Comparison of ENCODE assay signal across 13 mouse cellular contexts in genomic region chr12:13144739-13145138, GRCm38 (mm10).
DNase-seq lines count a peak whose midpoint lies in the region; ATAC-seq and TF ChIP-seq lines count a peak whose summit lies in the region.
"Had no signal": no experiment of that assay in that cellular context is flagged by ENCODE, and none has a peak within 500 bp of the region (broad histone marks: within the 10 kb centered on the region; RNA-seq: fewer than 3 reads in every experiment).

No protein-coding gene starts in this region.

- ATAC-seq in forebrain, postnatal 0 days = peak; percentile 50
- ATAC-seq in kidney, embryonic 14.5 days (ENCODE audit: low FRiP score, low TSS enrichment) = no peak
- ATAC-seq in stomach, embryonic 15.5 days (ENCODE audit: insufficient read depth, low FRiP score, low read depth) = no peak
- ATAC-seq in stomach, postnatal 0 days (ENCODE audit: low FRiP score, low TSS enrichment) = no peak
- ATAC-seq: Patski had no signal

- no peaks in the 10 kb centered on the region for H3K9me3 ChIP-seq in forebrain, postnatal 0 days (ENCODE audit: low read length)
- no peaks in the 10 kb centered on the region for H3K9me3 ChIP-seq in forebrain, embryonic 10.5 days
- no peaks in the 10 kb centered on the region for H3K9me3 ChIP-seq in kidney, embryonic 14.5 days (ENCODE audit: control insufficient read depth, low read length)
- no peaks in the 10 kb centered on the region for H3K9me3 ChIP-seq in stomach, embryonic 15.5 days
- no peaks in the 10 kb centered on the region for H3K9me3 ChIP-seq in stomach, postnatal 0 days (ENCODE audit: control insufficient read depth, low read length)

- H3K4me2 ChIP-seq in forebrain, postnatal 0 days (ENCODE audit: low read depth) = no peak overlapping the region
- no peak overlapping the region for H3K4me2 ChIP-seq in kidney, embryonic 14.5 days (replicated peaks; ENCODE audit: low read depth, low read length)
- no peak overlapping the region for H3K4me2 ChIP-seq in stomach, embryonic 15.5 days
- H3K4me2 ChIP-seq in stomach, postnatal 0 days (replicated peaks; ENCODE audit: low read depth) = no peak overlapping the region

- peaks cover 6% of the 10 kb centered on the region; the same call in 1 of the 2 replicates for H3K4me1 ChIP-seq in forebrain, postnatal 0 days (ENCODE audit: insufficient read depth)
- peaks cover 16% of the 10 kb centered on the region for H3K4me1 ChIP-seq in forebrain, embryonic 10.5 days
- H3K4me1 ChIP-seq in kidney, embryonic 14.5 days (ENCODE audit: control insufficient read depth, insufficient read depth, low read length) = peaks cover 10% of the 10 kb centered on the region
- peaks cover 6% of the 10 kb centered on the region; the same call in 1 of the 2 replicates for H3K4me1 ChIP-seq in stomach, embryonic 15.5 days
- H3K4me1 ChIP-seq in stomach, postnatal 0 days (replicated peaks; ENCODE audit: control insufficient read depth, insufficient read depth) = no peaks in the 10 kb centered on the region

- peak; percentile 65 for DNase-seq in forebrain, postnatal 0 days
- no peak for DNase-seq in forebrain, embryonic 10.5 days (ENCODE audit: extremely low spot score, low spot score)
- no peak for DNase-seq in kidney, adult 9 months
- no peak for DNase-seq in stomach, postnatal 0 days (ENCODE audit: low spot score)
- peak; percentile 77 for DNase-seq in telencephalon, adult 2 months (ENCODE audit: low read depth, low spot score)
- DNase-seq in thymus, postnatal 25 days = no peak
- DNase-seq: adrenal gland, postnatal 25 days; B cell, adult 2 months; cerebellum, postnatal 25 days; gastrocnemius, postnatal 36 days had no signal

- WGBS in forebrain, postnatal 0 days = 56% methylated on average over 1 of the region's 1 CpGs
- 96% methylated on average over 1 of the region's 1 CpGs for WGBS in forebrain, embryonic 10.5 days
- WGBS in kidney, embryonic 14.5 days = 90% methylated on average over 1 of the region's 1 CpGs
- 71% methylated on average over 1 of the region's 1 CpGs for WGBS in stomach, embryonic 15.5 days
- WGBS in stomach, postnatal 0 days = 88% methylated on average over 1 of the region's 1 CpGs

- H3K36me3 ChIP-seq in forebrain, postnatal 0 days (ENCODE audit: insufficient read depth) = no peaks in the 10 kb centered on the region
- no peaks in the 10 kb centered on the region for H3K36me3 ChIP-seq in forebrain, embryonic 10.5 days (replicated peaks)
- no peaks in the 10 kb centered on the region for H3K36me3 ChIP-seq in kidney, embryonic 14.5 days (ENCODE audit: control insufficient read depth, insufficient read depth, low read length)
- no peaks in the 10 kb centered on the region for H3K36me3 ChIP-seq in stomach, embryonic 15.5 days
- H3K36me3 ChIP-seq in stomach, postnatal 0 days (ENCODE audit: control insufficient read depth, insufficient read depth, low read length) = no peaks in the 10 kb centered on the region

- no peak overlapping the region for H3K9ac ChIP-seq in forebrain, postnatal 0 days
- H3K9ac ChIP-seq in kidney, embryonic 14.5 days (ENCODE audit: low read depth, low read length) = no peak overlapping the region
- no peak overlapping the region for H3K9ac ChIP-seq in stomach, embryonic 15.5 days
- H3K9ac ChIP-seq in stomach, postnatal 0 days (ENCODE audit: low read length) = no peak overlapping the region

- no peak for TF ChIP-seq EP300 in stomach, postnatal 0 days (optimal IDR thresholded peaks at IDR 0.05)

- H3K27ac ChIP-seq in forebrain, postnatal 0 days (ENCODE audit: low read depth, low read length) = peak overlapping the region; percentile 47
- no peak overlapping the region for H3K27ac ChIP-seq in forebrain, embryonic 10.5 days
- H3K27ac ChIP-seq in kidney, embryonic 14.5 days (ENCODE audit: low read depth, low read length) = peak overlapping the region; percentile 52; the same call in 1 of the 2 replicates
- H3K27ac ChIP-seq in stomach, embryonic 15.5 days = peak overlapping the region; percentile 68
- no peak overlapping the region for H3K27ac ChIP-seq in stomach, postnatal 0 days (replicated peaks)

- no peak for TF ChIP-seq CTCF in forebrain, postnatal 0 days (IDR thresholded peaks at IDR 0.05; ENCODE audit: low read depth)
- no peak for TF ChIP-seq CTCF in stomach, postnatal 0 days (IDR thresholded peaks at IDR 0.05; ENCODE audit: low read depth)

- no peak overlapping the region for H3K4me3 ChIP-seq in forebrain, postnatal 0 days (ENCODE audit: low read depth, low read length)
- H3K4me3 ChIP-seq in forebrain, embryonic 10.5 days = no peak overlapping the region
- H3K4me3 ChIP-seq in kidney, embryonic 14.5 days (ENCODE audit: low read length) = no peak overlapping the region
- H3K4me3 ChIP-seq in stomach, embryonic 15.5 days (replicated peaks) = no peak overlapping the region
- H3K4me3 ChIP-seq in stomach, postnatal 0 days (ENCODE audit: low read depth, low read length) = no peak overlapping the region

- no peaks in the 10 kb centered on the region for H3K27me3 ChIP-seq in forebrain, postnatal 0 days (ENCODE audit: insufficient read depth, low read length)
- no peaks in the 10 kb centered on the region for H3K27me3 ChIP-seq in forebrain, embryonic 10.5 days (ENCODE audit: poor library complexity, severe bottlenecking)
- H3K27me3 ChIP-seq in kidney, embryonic 14.5 days (ENCODE audit: control insufficient read depth, insufficient read depth, low read length) = no peaks in the 10 kb centered on the region
- H3K27me3 ChIP-seq in stomach, embryonic 15.5 days (replicated peaks) = no peaks in the 10 kb centered on the region
- H3K27me3 ChIP-seq in stomach, postnatal 0 days (ENCODE audit: control insufficient read depth, insufficient read depth, low read length) = no peaks in the 10 kb centered on the region
- H3K27me3 ChIP-seq: Patski had no signal

Comparison
In these comparisons a context has a peak if more than half of its experiments do, and no peak if none do; other contexts are left out.
1. DNase-seq: peak in forebrain, postnatal 0 days (single experiment) and telencephalon, adult 2 months (single experiment); none in forebrain, embryonic 10.5 days (single experiment), kidney, adult 9 months (single experiment), stomach, postnatal 0 days (single experiment) and thymus, postnatal 25 days (single experiment).
2. H3K27ac ChIP-seq: peak in forebrain, postnatal 0 days (single experiment), kidney, embryonic 14.5 days (single experiment) and stomach, embryonic 15.5 days (single experiment); none in forebrain, embryonic 10.5 days (single experiment) and stomach, postnatal 0 days (single experiment).